Mouse (Mus musculus): ENCODE data around the gene H2-Ke6.

DNA sequence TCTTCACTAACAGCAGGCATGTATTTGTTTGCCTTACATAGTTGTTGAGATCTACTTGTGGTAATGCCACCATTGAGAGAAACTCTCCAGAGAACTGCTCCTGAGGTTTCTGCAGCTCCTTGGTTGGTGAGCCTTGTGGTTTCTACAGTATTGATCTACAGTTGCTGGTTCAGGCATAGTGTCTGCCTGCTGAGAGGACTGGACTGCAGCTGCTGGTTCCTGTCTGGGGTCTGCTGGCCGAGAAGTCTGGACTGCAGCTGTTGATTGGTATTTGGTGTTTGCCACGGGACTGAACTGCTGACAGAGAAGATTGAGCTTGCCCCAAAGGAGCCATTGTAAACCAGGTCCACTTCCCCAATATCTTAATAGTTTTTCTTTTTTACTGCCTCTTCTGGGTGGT is 21.3 kb downstream of the H2-Ke6 start:
- TF ChIP-seq EP300 (optimal IDR thresholded peaks at IDR 0.05): no peak
- TF ChIP-seq CTCF (IDR thresholded peaks at IDR 0.05; ENCODE audit: low read depth): no peak
